Mouse (Mus musculus): ENCODE data around the gene Cdk5rap1. TPM values are rescaled to one million over a fixed set of nuclear protein-coding genes. Genes with fewer than 3 reads are reported as not detected.
"Not testable (repeated sequence)": the region's sequence is repeated elsewhere in the genome, so short reads cannot be mapped to it uniquely, and the experiment has no call there.

The Cdk5rap1 gene
- total RNA-seq, 2 experiments from 2014 or later, result 11.8 to 13.5 TPM

GRCm38 (mm10) chr2:154390180-154390964, 17.6 kb upstream of the Cdk5rap1 start:
- DNase-seq (ENCODE audit: low spot score in 2 of 2), result peak in 1 of 2 experiments; percentile 58
- intact Hi-C loops (cut with DNase I), result no loop called here

- intact Hi-C loops (cut with DNase I), result loop anchor here (1.0 kb wide), 1 partner anchor 167 kb away; no protein-coding TSS in a partner anchor
- peak; percentile 83 to 94 for DNase-seq (ENCODE audit: low spot score in 2 of 2)
Observed at GRCm38 (mm10) chr2:154379103-154379502, 6.3 kb upstream of the Cdk5rap1 start.

GRCm38 (mm10) chr2:154374807-154375601, 2.2 kb upstream of the Cdk5rap1 start:
- peak in 1 of 2 experiments; percentile 34 for DNase-seq (ENCODE audit: low spot score in 2 of 2)
- intact Hi-C loops (cut with DNase I), result no loop called here

- DNase-seq (ENCODE audit: low spot score in 2 of 2), result peak; percentile 78 to 79
- intact Hi-C loops (cut with DNase I), result no loop called here
Observed at GRCm38 (mm10) chr2:154373961-154374632, 1.3 kb upstream of the Cdk5rap1 start.

GRCm38 (mm10) chr2:154372151-154372829, 520 bp downstream of the Cdk5rap1 start:
- peak; percentile 85 to 91 for DNase-seq (ENCODE audit: low spot score in 2 of 2)
- intact Hi-C loops (cut with DNase I), result no loop called here

GRCm38 (mm10) chr2:154367510-154367909, 5.3 kb downstream of the Cdk5rap1 start:
- no peak for DNase-seq (ENCODE audit: low spot score in 2 of 2)
- intact Hi-C loops (cut with DNase I), result no loop called here

- DNase-seq (ENCODE audit: low spot score in 2 of 2); intact Hi-C loops (cut with DNase I): not testable (repeated sequence)
Observed at GRCm38 (mm10) chr2:154354000-154354425, 18.8 kb downstream of the Cdk5rap1 start.

- intact Hi-C loops (cut with DNase I), result no loop called here
Observed at GRCm38 (mm10) chr2:154348152-154348551, 24.7 kb downstream of the Cdk5rap1 start.

GRCm38 (mm10) chr2:154339356-154339755, 33.5 kb downstream of the Cdk5rap1 start:
- DNase-seq (ENCODE audit: low spot score in 2 of 2), result no peak
- intact Hi-C loops (cut with DNase I), result no loop called here

More at GRCm38 (mm10) chr2:154348152-154348551, 24.7 kb downstream of the Cdk5rap1 start:
- DNase-seq (ENCODE audit: low spot score in 2 of 2), result no peak

- no peak for DNase-seq (ENCODE audit: low spot score in 2 of 2)
- intact Hi-C loops (cut with DNase I), result no loop called here
Observed at GRCm38 (mm10) chr2:154338161-154338560, 34.6 kb downstream of the Cdk5rap1 start.

GRCm38 (mm10) chr2:154335572-154335971, 37.2 kb downstream of the Cdk5rap1 start:
- intact Hi-C loops (cut with DNase I), result no loop called here

GRCm38 (mm10) chr2:154326852-154327251, 46.0 kb downstream of the Cdk5rap1 start:
- no peak for DNase-seq (ENCODE audit: low spot score in 2 of 2)
- intact Hi-C loops (cut with DNase I), result no loop called here

More at GRCm38 (mm10) chr2:154335572-154335971, 37.2 kb downstream of the Cdk5rap1 start:
- no peak for DNase-seq (ENCODE audit: low spot score in 2 of 2)

- intact Hi-C loops (cut with DNase I); DNase-seq (ENCODE audit: low spot score in 2 of 2): not testable (repeated sequence)
Observed at GRCm38 (mm10) chr2:154313771-154314170, 59.0 kb downstream of the Cdk5rap1 start.

GRCm38 (mm10) chr2:154306927-154307326, 65.9 kb downstream of the Cdk5rap1 start, which contains the start of gene Bpifb9b:
Gene Bpifb9b, plus strand, starts transcription at chr2:154307227.
- DNase-seq (ENCODE audit: low spot score in 2 of 2), result not testable (repeated sequence)
- intact Hi-C loops (cut with DNase I), result loop anchor here (2.0 kb wide), 1 partner anchor 48 kb away; no protein-coding TSS in a partner anchor

GRCm38 (mm10) chr2:154304604-154305003, 68.2 kb downstream of the Cdk5rap1 start:
- DNase-seq (ENCODE audit: low spot score in 2 of 2); intact Hi-C loops (cut with DNase I): not testable (repeated sequence)

- DNase-seq (ENCODE audit: low spot score in 2 of 2), result no peak
- intact Hi-C loops (cut with DNase I), result no loop called here
Observed at GRCm38 (mm10) chr2:154301763-154302162, 71.0 kb downstream of the Cdk5rap1 start.

GRCm38 (mm10) chr2:154300496-154300895, 72.3 kb downstream of the Cdk5rap1 start:
- DNase-seq (ENCODE audit: low spot score in 2 of 2), result peak; percentile 36 to 64
- intact Hi-C loops (cut with DNase I), result no loop called here

- DNase-seq (ENCODE audit: low spot score in 2 of 2), result peak; percentile 19 to 53
- intact Hi-C loops (cut with DNase I), result loop anchor here (5.0 kb wide), 1 partner anchor 82 kb away; no protein-coding TSS in a partner anchor
Observed at GRCm38 (mm10) chr2:154294746-154295145, 78.1 kb downstream of the Cdk5rap1 start.

- intact Hi-C loops (cut with DNase I), result loop anchor here (5.0 kb wide), 1 partner anchor 81 kb away; no protein-coding TSS in a partner anchor
- DNase-seq (ENCODE audit: low spot score in 2 of 2), result no peak
Observed at GRCm38 (mm10) chr2:154292833-154293232, 80.0 kb downstream of the Cdk5rap1 start.
